Mouse (Mus musculus): ENCODE data around the gene Mpv17.

Gene Mpv17

DNA sequence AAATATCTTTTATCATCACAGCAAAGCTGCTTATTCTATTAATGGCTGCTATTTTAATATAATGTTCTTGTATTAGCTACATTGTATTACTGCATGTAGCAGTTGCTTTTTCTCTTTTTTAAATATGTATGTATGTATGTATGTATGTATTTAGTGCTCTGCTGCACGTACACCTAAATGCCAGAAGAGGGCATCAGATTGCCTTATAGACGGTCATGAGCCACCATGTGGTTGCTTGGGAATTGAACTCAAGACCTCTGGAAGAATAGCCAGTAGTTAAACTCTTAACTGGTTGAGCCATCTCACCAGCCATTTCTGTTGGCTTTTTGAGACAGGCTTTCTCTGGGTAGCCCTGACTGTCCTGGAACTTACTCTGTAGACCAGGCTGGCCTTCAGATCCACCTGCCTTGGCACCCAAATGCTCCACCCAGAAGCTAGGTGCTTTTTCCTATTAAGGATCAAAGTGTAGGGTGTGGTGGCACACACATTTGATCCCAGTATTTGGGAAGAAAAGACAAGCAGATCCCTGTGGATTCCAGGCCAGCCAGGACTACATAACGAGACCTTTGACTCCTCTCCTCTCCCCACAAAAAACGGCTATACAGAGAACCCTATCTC lies 34.3 kb upstream of the Mpv17 start:
- in situ Hi-C loops (cut with MboI, MseI), result loop anchor here (10.0 kb wide), 1 partner anchor 336 kb away; the partner anchor contains the start of genes Slc4a1ap and Supt7l

DNA sequence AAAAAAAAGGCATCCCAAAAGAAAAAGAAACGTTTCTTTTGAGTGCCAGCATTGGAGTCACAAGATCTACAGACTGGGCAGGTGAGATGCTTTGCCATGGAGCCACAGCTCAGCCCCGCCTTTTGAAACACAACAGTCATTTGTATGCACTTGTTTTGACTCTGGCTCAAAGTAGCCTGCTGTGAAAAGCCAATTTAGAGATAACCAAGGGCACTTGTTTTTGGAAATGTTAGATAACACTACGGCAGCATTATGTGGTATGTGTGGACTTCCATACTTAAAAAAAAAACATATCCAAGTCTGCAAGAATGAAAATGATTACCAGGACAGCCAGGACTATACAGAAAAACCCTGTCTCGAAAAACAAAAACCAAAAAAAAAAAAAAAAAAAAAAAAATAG lies 29.6 kb upstream of the Mpv17 start:
- in situ Hi-C loops (cut with MboI, MseI), result loop anchor here (10.0 kb wide), 1 partner anchor 341 kb away; the partner anchor contains the start of genes Slc4a1ap and Supt7l

DNA sequence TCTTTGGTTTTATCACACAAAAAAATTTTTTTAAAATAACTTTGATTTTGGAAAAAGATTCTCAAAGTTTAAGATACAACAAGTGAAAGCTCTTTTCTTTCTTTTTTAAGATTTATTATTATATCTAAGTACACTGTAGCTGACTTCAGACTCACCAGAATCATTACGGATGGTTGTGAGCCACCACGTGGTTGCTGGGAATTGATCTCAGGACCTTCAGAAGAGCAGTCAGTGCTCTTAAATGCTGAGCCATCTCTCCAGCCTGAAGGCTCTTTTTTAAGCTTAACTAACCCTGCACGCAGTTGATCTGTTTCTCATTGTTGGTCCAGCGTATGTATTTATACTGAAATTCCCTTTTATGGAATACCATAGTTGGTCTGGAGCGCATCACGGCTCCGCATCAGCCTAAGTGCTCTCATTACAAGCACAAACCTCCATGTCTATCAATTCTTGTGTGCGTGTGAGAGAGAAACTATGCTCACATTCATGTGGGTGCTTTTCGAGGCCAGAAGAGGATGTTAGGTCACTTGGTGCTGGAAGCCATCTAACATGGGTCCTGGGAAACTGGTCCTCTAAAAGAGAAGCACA lies 27.2 kb upstream of the Mpv17 start:
- in situ Hi-C loops (cut with MboI, MseI), result loop anchor here (10.0 kb wide), 1 partner anchor 344 kb away; the partner anchor contains the start of genes Slc4a1ap and Supt7l

DNA sequence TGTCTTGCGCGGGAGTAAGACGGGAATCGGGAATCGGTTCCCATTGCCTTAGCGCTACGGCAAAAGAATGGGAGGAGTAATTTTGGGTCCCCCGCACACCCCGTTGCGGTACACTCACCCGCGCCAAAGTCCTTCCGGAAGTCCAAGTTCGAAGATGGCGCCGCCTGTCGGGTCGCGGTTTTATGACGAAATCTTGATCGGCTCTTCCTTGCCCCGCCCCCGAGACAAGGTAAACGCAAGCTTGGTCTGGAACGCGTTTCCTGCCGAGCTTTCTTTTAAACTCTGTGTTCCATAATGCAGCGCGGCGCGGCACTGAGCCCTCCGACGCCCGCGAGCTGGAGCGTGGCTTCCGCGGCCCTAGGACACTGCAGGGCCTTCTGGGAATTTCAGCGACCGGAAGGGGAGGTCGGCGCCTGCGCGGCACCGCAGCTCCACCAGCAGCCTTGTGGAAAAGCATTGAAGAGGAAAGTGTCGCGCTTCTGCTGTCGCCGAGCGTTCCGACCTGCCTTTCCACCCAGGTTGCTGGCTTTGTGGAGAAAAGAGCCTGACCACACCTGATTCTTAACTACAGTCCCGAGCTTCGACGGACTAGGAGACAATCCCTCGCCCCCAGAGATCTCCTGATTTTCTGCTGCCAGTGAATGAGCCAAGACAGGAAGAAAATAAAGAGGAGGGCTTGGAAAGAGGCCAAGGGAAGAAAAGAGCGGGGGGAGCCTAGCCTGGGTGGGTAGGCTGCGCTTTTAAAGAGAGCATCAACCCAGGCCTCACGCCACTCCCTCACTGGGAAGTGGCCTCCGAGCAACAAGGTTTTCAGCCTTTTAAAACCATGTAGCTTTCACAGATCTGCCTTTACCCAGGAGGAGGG lies 25.9 kb upstream of the Mpv17 start, which contains the start of the genes Gm29609 and Gtf3c2:
TSS of gene Gm29609 (minus strand) at position 146 of the 865 bp plus-strand sequence.
TSS of gene Gtf3c2 (minus strand) at position 379 of the 865 bp plus-strand sequence.
- in situ Hi-C loops (cut with MboI, MseI), result loop anchor here (10.0 kb wide), 2 partner anchors 125 to 345 kb away; partner anchors contain the start of genes Cad, Slc4a1ap and Supt7l

DNA sequence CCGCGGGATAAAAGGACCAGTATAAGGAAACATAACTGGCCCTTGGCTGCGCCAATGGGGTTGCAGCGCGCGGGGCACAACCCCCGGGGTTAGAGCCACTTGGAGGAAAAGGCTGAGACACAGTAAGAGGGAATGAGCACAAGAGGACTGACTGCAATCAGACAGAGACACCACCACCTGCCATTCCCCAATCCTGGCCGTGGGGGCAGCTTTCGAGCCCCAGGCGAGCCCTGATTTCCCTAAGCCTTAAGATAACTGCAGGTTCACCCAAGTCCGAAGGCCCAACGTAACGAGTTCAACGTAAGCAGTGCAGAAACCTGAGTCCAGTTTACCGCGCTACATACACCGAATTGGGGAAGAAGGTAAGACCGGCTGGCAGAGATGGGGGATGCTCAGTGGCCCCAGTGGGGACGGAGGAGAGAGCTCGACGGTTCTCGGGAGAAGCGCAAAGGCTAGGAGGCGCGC lies 25.3 kb upstream of the Mpv17 start:
- in situ Hi-C loops (cut with MboI, MseI), result loop anchor here (10.0 kb wide), 1 partner anchor 125 kb away; the partner anchor contains the start of gene Cad

DNA sequence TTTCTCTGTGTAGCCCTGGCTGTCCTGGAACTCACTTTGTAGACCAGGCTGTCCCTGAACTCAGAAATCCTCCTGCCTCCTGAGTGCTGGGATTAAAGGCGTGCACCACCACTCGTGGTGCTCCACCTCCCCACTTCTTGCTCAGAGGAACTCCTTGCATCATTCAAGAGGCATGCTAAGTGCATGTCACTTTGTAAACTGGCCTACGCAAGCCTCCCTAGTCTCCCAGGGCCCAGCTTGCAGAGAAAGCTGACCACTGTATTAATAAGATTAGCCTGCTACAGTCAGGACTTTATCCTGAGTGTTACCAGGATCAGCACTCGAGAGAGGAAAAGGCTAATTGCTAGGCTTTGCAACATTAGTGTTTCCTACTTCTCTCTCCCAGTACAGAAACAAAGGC lies 14.6 kb upstream of the Mpv17 start:
- in situ Hi-C loops (cut with MboI, MseI), result no loop called here

DNA sequence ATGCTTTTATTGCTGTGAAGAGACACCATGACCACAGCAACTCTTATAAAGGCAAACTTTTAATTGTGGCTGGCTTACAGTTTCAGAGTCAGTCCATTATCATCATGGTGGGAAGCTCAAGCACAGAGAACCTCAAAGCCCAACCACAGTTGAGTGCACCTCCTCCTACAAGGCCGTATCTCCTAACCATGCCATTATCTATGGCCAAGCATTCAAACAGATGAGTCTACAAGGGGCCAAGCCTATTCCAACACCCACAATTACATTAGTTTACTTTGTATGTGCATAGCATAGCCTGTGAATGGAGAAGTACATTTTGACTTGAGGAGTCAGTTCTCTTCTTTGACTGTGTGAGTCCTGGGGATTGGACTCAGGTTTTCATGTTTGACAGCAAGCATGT lies 10.8 kb upstream of the Mpv17 start:
- in situ Hi-C loops (cut with MboI, MseI), result no loop called here

DNA sequence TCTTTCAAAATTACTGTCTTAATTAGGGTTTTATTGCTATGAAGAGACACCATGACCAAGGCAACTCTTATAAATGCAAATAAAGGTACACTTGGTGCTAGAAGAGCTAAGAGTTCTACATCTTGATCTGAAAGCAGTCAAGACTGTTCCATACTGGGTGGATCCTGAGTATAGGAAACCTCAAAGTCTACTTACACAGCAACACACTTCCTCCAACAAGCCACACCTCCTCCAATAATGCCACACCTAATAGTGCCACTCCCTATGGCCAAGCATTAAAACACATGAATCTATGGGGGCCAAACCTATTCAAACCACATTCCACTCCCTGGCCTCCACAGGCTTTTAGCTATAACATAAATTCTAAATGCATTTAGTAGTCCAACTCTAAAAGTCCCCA lies 8.4 kb upstream of the Mpv17 start:
- in situ Hi-C loops (cut with MboI, MseI), result no loop called here

DNA sequence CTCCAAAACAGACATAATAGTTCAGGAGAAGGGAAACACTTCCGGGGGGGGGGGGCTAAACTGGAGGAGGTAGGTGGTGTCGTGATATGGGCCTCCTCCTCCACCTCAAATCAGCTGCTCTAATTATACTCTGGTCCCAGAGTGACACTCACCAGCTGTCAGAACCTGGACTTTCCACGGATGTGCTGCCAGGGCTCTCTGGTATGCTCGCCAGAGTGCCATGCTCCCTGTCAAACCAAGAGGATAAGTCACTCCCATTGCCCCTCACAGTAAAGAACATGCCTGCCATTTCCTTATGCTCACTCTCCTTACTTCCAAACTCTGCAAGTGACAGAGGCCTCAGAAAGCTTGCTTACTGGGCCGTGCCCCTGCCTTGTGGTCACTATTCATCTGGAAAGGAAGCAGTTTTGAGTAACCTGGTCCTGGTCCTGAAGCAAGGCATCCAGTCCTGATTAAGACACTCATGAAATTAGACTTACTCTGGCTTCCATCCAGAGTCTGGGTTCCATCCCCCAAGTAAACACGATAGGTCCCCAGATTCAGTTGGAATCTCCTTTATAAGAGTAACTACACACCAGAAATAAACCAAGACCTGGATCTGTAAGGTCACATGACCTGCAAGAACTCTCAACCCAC lies 417 bp downstream of the Mpv17 start:
- in situ Hi-C loops (cut with MboI, MseI), result no loop called here

DNA sequence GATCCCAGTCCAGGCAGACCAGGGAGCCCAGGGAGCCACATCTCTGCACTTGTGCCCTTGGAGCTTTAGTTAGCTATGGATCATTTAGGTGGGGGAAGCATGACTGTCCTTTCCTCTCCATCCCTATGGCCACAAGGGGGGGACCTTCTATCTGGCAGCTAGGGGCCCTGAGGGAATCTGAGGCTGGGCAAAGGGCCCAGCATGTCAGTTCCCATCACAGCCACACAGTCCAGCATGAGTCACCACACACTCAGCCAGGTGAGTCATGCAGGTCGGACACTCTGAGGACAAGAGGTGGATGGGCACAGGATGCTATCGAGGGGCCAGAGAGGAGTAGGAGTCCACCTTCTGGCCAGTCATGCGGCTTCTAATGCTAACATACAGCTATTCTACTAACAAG lies 2.3 kb downstream of the Mpv17 start:
- in situ Hi-C loops (cut with MboI, MseI), result no loop called here

DNA sequence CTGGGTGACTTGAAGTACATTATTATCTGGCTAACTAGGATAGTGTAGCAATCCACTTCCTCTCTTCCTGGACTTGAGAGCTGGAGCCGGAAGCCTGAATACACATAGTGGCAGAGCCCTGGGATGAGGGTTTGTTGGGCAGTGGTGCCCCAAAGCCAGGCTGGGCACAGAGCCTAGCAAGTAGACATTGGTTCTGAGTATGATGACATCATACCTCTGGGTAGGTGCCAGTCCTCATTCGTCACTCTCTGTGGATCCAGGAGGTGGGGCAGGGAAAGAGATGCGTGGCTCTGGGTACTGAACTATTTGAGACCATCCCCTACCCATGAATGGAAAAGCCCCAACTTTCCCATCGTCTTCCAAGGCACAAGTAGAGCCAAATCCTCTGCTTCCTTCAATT lies 4.3 kb downstream of the Mpv17 start:
- in situ Hi-C loops (cut with MboI, MseI), result loop anchor here (5.0 kb wide), 1 partner anchor 62 kb away; no protein-coding TSS in a partner anchor

DNA sequence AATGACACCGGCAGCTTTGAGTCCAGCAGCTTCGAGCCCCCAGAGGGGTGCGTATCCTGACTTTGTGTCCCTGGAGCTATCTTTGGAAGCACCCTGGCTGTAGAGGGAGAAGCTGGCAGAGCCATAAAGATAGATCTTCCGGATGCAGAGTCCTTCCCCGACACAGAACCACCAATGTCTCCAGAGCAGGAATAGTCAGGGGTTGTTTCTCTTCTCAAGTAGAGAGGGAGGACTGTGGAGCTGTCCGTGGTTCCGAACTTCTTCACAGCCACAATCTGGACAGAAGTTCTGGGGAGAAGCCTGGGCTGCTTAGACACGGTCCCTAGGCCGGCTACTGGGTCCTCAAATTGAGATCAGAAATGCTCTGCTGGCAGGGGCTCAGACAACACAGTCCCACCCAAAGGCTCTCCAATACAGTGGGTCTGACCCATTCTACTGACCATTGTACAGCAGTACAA lies 15.1 kb downstream of the Mpv17 start:
- in situ Hi-C loops (cut with MboI, MseI), result no loop called here

DNA sequence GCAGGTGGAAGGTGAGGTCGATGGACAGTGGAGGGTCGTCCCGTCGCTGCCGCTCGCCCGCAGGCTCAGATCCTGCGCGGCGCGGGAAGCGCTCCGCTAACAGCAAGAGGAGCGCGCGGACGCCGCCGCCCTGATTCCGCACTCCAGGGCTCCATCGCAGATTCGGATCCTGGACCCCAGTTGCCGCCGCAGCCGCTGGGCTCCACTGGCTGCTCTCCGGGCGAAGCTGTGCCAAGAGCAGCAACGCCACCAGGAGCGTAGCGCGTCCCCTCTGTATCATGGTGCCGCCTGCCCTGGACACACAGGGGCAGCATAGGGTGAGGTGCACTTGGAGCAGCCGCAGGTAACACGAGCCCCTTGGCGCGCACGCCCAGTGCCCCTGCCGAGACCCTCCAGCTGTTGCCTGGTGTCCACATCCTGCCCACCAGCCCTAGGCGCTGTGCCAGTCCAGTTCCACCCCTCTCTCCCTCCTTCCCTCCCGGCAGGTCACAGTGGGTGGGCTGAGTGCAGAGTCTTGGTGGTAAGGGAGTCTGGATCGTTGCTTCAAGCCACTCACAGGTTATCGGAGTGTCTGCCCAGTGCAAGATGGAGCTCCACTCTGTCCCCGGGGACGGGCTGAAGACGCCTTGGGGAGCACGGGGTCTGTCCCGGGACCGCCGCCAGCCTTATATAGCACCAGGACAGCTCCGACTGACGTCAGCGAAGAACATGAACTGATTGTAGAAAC lies 15.6 kb downstream of the Mpv17 start, which contains the start of gene Ucn:
TSS of gene Ucn (minus strand) at position 589 of the 727 bp plus-strand sequence.
- in situ Hi-C loops (cut with MboI, MseI), result no loop called here

DNA sequence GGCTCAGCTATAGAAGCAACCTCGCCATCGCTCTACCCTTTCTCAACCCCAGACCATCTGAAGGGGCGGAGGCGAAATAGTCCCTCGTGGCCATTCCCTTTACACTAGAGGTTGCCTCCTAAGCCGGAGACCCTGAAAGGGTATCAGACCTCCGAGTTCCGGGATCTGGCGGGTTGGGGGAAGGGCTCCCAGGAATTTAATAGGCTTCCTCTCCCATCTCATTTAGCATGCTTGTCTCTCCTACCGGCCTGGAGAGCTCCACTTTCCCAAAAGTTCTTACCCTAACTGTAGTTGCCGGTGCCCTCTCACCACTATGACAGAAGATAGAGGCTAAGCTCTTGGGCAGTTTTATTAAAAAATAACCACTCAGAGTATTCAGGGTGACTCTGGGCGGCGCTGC lies 16.4 kb downstream of the Mpv17 start:
- in situ Hi-C loops (cut with MboI, MseI), result no loop called here

DNA sequence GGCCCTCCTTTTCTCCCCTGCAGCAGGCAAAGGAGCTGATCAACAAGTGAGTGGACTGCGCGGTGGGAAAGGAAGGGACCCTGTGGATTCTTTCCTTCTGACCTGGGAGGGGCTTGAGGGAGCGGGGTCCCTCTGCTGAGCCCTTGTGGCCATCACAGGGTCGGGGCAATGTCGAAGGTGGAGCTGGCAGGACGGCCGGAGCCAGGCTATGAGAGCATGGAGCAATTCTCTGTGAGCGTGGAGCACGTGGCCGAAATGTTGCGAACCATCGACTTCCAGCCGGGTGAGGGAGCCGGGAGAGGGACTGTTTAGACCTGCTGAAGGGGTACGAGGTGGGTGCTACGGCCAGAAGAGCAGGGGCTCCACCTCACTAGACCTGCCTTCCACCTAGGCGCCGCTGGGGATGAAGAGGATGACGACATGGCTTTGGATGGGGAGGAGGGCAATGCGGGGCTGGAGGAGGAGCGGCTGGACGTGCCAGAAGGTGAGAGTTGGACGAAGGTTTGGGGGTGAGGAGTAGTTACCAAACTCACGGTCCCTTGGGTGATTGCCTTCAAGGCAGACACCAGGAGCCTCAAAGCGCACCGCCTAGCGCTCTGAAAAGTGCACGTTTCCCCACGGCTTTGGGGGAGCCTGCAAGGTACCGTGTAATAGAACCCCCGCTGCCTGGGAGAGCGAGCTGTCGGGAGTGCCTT lies 17.2 kb downstream of the Mpv17 start:
- in situ Hi-C loops (cut with MboI, MseI), result no loop called here

DNA sequence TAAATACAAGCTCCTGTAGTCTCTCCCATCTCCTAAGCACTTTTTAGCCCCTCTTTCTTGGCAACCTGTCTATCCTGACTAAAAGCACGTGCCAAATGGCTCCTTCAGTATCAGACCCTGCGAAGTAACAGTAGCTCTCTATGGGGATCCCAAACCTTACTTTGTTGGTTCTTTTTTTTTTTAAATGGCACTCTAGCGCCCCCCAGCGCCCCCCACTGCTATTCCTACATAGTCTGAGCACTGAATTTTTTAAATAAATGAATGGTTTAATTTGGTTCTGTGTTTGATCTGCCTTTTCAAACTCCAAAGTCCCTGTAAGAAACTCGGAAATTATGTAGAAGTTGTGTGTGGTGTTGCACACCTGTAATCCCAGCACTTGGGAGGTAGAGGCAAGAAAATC lies 28.0 kb downstream of the Mpv17 start:
- in situ Hi-C loops (cut with MboI, MseI), result no loop called here

DNA sequence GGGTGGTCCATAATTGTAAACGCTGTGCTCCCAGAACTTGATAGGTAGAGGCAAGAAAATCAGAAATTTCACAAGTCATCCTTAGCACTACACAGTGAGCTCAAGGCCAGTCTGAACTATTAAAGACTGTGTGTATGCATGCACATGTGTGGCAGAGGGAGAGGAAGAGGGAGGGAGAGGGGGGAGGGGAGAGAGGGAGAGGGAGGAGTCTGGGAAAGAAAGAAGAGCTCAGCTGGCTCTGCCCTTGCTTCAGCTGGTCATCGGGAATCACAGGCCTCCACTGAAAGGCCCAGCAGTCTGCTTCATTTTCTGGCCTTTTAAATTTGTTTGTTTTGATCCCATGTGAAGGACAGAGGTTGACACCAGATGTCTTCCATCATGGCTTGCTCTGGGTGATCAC lies 30.6 kb downstream of the Mpv17 start:
- in situ Hi-C loops (cut with MboI, MseI), result no loop called here

DNA sequence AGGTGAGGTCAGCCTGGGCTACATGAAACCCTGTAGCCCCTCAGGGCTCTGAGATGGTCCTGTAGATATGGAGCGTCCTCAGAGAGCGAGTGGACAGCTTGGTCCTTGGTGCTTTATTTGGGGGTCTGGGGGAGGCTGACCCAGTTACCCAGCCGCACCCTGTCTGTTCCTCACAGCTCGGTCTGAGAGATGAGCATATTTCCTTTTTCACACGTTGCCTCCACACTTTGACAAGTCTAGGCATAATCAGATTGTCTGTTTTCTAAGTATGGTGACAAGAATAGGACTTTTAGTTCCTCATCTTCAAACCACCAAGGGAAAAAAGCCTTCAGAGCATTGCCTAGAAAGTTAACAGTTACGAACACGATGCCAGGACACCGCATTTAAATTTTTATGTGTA lies 32.9 kb downstream of the Mpv17 start:
- in situ Hi-C loops (cut with MboI, MseI), result no loop called here

DNA sequence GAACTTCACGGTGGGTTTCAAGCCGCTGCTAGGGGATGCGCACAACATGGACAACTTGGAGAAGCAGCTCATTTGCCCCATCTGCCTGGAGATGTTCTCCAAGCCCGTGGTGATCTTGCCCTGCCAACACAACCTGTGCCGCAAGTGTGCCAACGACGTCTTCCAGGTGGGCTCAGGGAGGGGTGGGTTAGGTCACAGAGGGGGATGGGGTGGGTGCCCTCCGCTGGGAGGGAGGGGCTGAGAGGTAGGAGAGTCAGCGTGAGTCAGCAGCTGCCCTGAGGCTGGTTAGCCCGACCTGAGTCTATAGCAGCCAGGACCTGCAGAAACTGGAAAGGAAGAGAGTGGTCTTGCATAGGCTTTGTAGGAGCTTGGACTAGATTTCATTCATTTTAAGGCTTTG lies 37.1 kb downstream of the Mpv17 start:
- in situ Hi-C loops (cut with MboI, MseI), result no loop called here

DNA sequence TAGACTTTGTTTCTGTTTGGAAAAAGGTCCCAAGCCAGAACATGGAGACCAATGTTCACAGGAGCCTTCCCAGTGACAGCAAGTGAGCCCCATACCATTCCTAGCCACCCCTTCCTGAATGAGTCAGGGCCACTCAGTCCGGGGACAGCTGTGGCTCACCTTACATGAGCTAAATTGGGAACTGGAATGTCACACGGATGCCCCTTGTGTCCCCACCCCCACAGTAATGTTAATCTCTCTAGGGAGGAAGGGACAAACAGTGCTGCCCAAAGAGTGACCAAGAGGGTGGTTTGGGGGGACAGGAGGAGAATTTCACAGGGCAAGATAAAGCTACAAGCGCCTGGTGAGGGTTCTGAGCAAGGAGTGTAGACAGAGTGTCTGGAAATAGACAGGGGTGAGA lies 37.7 kb downstream of the Mpv17 start, which contains the start of gene Trim54:
TSS of gene Trim54 (plus strand) at position 359 of the 400 bp plus-strand sequence.
- in situ Hi-C loops (cut with MboI, MseI), result no loop called here

All from T-helper 2 cell (primary cell).